Mouse (Mus musculus) layer of hippocampus, adult 2 months (tissue): ENCODE measurements around the gene Gpc2. TPM values are rescaled to one million over a fixed set of nuclear protein-coding genes. Genes with fewer than 3 reads are reported as not detected.

Source experiments
- DNase-seq, 2 experiments: peaks; one replicate each; pipeline ENCODE4 v3.0.0; 2022; ENCODE audit warnings: low spot score in 2 of 2
- H3K27ac ChIP-seq: fragments of 200-600 bp; 2 replicates; pipeline ENCODE4 v1.8.1; 2022
- H3K4me3 ChIP-seq: fragments of 200-600 bp; 2 replicates; pipeline ENCODE4 v1.8.1; 2022; ENCODE audit warnings: mild to moderate bottlenecking
- CTCF ChIP-seq: fragments of 200-600 bp; conservative IDR thresholded peaks from 2 replicates; pipeline ENCODE4 v1.8.1; 2022; ENCODE audit warnings: antibody characterized with exemption, mild to moderate bottlenecking, moderate library complexity
- total RNA-seq, 2 experiments: library from RNA; stranded (reverse); gene quantifications; 2 replicates each; pipeline ENCODE4 v1.2.3; 2021

Gene Gpc2
- total RNA-seq, 2 experiments from 2014 or later: 2.4 to 2.5 TPM

DNA sequence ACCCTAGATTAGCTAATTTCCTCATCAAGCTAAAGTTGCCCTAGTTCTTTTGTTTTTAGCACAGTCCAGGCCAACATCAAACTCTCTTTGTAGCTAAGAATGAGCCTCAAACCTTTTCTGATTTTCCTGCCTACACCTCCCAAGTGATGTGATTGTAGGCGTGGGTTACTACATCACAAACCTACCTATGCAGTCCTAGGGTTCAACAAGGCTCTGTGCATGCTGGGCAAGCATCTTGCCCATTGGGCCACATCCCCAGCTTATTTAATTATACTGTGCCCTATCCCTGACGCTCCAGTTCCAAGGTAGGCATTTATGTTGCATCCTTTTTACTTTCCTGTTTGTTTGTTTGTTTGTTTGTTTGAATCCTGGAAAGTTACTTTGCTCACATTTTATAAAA lies 54.1 kb downstream of the Gpc2 start, which contains the start of gene Nxpe5:
TSS of gene Nxpe5 (plus strand) at position 199 of the 400 bp plus-strand sequence.
- no peak for TF ChIP-seq CTCF
- H3K4me3 ChIP-seq: no peak within 1 kb of the TSS
- no peak for DNase-seq
- no peak within 1 kb of the TSS for H3K27ac ChIP-seq

Other genes starting within 250 kb of the Gpc2 start
- not detected for gene Smok3c, start 226.8 kb downstream of the Gpc2 start, total RNA-seq
- 10 to 100 TPM; 39.7 to 42.3 TPM for gene Zkscan1, start 194.9 kb downstream of the Gpc2 start, total RNA-seq
- gene Zscan21, start 163.1 kb downstream of the Gpc2 start, total RNA-seq: 10 to 100 TPM; 13.7 to 16.2 TPM
- 10 to 100 TPM; 13.4 to 14.6 TPM for gene Zfp113, start 124.3 kb downstream of the Gpc2 start, total RNA-seq
- gene Cops6, start 118.9 kb downstream of the Gpc2 start, total RNA-seq: 100 to 1,000 TPM; 141 to 145 TPM
- gene Ap4m1, start 108.0 kb downstream of the Gpc2 start, total RNA-seq: 10 to 100 TPM; 25.6 to 26.2 TPM
- 10 to 100 TPM; 18.6 to 18.8 TPM for gene Mcm7, start 107.6 kb downstream of the Gpc2 start, total RNA-seq
- 10 to 100 TPM; 42.0 to 42.2 TPM for gene Taf6, start 92.6 kb downstream of the Gpc2 start, total RNA-seq
- gene Cnpy4, start 92.5 kb downstream of the Gpc2 start, total RNA-seq: 10 to 100 TPM; 13.4 to 16.5 TPM
- gene Mblac1, start 85.7 kb downstream of the Gpc2 start, total RNA-seq: 1 to 10 TPM; 8.2 to 8.4 TPM
- gene Nxpe5, start 54.1 kb downstream of the Gpc2 start, total RNA-seq: not detected
- gene Lamtor4, start 24.5 kb downstream of the Gpc2 start, total RNA-seq: 10 to 100 TPM; 60.0 to 60.9 TPM
- 10 to 100 TPM; 68.1 to 77.0 TPM for gene BC037034, start 16.0 kb downstream of the Gpc2 start, total RNA-seq
- gene Gal3st4, start 7.2 kb downstream of the Gpc2 start, total RNA-seq: 1 to 10 TPM; 3.2 to 3.7 TPM
- under 1 TPM in 1 of 2 experiments, not detected in 1; 0.12 TPM for gene Gm43720, start within 50 bp of the Gpc2 start, total RNA-seq
- under 1 TPM; 0.44 to 0.79 TPM for gene Stag3, start 235 bp upstream of the Gpc2 start, total RNA-seq
- gene Pvrig, start 62.0 kb upstream of the Gpc2 start, total RNA-seq: not detected
- gene Zfp157, start 161.5 kb upstream of the Gpc2 start, total RNA-seq: 10 to 100 TPM; 22.6 to 26.7 TPM